Mouse (Mus musculus): ENCODE results near the gene Myh11. TPM values are rescaled to one million over a fixed set of nuclear protein-coding genes. Genes with fewer than 3 reads are reported as not detected.

The Myh11 gene
- total and polyA plus RNA-seq, 3 experiments = 0.01 TPM; not detected in 2

DNA sequence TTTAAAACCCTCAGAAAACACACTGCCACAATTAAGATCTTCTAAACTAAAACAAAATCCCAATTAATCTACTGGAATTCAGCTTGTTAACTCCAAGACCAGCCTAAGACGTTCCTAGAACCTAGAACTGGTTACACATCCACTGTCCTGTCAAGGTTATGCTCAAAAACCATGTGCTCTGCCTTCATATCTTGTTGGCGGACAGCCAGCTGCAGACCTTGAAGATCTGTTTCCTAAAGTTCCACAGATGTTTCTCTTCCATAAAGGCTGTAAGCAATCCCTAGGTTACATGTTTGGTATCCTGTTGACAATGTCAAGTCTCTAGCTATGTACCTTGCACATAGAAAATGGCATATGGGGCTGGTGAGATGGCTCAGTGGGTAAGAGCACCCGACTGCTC, 13.6 kb upstream of the Myh11 start:
- TF ChIP-seq MYC (IDR thresholded peaks at IDR 0.05; ENCODE audit: low read depth, low read length) (0 out of 2 replicates have a peak, but pooled peaks have one; percentile 39), UBTF (IDR thresholded peaks at IDR 0.05; ENCODE audit: borderline replicate concordance, insufficient read depth, low read depth, low read length) (no peak), MXI1 (IDR thresholded peaks at IDR 0.05; ENCODE audit: low read depth, low read length) (peak; percentile 31; the same call in 1 of the 2 replicates)
- peaks cover 1% of the 10 kb centered on the region; the same call in 1 of the 2 replicates for H3K79me2 ChIP-seq (ENCODE audit: control insufficient read depth, insufficient read depth, low read length, poor library complexity)
- peaks cover 13 to 32% of the 10 kb centered on the region in 2 experiments for H3K4me1 ChIP-seq (ENCODE audit: control insufficient read depth in 1 of 2, insufficient read depth in 2 of 2, low read length in 2 of 2)
- no peak overlapping the region for H3K4me3 ChIP-seq (ENCODE audit: control insufficient read depth in 1 of 2, insufficient read depth in 1 of 2, low read depth in 2 of 2, low read length in 2 of 2)
- H3K9ac ChIP-seq (ENCODE audit: control insufficient read depth, low read depth, low read length, poor library complexity, severe bottlenecking) = no peak overlapping the region
- no peak overlapping the region for H3K27ac ChIP-seq (ENCODE audit: control insufficient read depth, low read depth, low read length)
- H3K9me3 ChIP-seq (replicated peaks; ENCODE audit: insufficient read depth, low read length) = no peaks in the 10 kb centered on the region
- no peaks in the 10 kb centered on the region for H3K27me3 ChIP-seq (ENCODE audit: control insufficient read depth in 1 of 2, insufficient read depth in 2 of 2, low read length in 2 of 2)
- peak; percentile 35 for DNase-seq (ENCODE audit: low read depth, low spot score)
- peaks cover 4 to 38% of the 10 kb centered on the region in 2 experiments for H3K36me3 ChIP-seq (ENCODE audit: control insufficient read depth in 1 of 2, insufficient read depth in 2 of 2, low read length in 2 of 2)

DNA sequence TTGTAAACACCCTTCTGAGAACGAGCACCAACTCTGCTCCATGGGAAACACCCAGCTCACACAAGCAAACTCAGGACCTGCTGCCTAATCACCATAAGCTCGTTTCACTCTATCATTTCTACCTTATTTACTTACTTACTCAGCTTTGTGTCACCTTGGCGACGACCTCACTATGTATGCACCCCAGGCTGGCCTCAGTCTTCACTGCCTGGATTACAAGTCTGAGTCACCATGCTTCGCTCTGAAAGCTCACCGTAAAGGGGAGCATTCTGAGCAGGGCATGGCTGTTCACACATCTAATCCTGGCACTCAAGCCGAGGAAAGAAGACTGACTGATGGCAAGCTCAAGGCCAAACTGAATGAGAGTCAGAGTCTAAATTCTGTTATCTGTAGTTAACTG, 12.5 kb upstream of the Myh11 start:
- Histone ChIP-seq H3K4me1 (ENCODE audit: control insufficient read depth in 1 of 2, insufficient read depth in 2 of 2, low read length in 2 of 2) (peaks cover 10 to 25% of the 10 kb centered on the region in 2 experiments), H3K27me3 (ENCODE audit: control insufficient read depth in 1 of 2, insufficient read depth in 2 of 2, low read length in 2 of 2) (no peaks in the 10 kb centered on the region), H3K4me3 (ENCODE audit: control insufficient read depth in 1 of 2, insufficient read depth in 1 of 2, low read depth in 2 of 2, low read length in 2 of 2) (no peak overlapping the region), H3K9ac (ENCODE audit: control insufficient read depth, low read depth, low read length, poor library complexity, severe bottlenecking) (no peak overlapping the region), H3K36me3 (ENCODE audit: control insufficient read depth in 1 of 2, insufficient read depth in 2 of 2, low read length in 2 of 2) (peaks cover 6 to 28% of the 10 kb centered on the region in 2 experiments), H3K79me2 (ENCODE audit: control insufficient read depth, insufficient read depth, low read length, poor library complexity) (peaks cover 1% of the 10 kb centered on the region; the same call in 1 of the 2 replicates), H3K27ac (ENCODE audit: control insufficient read depth, low read depth, low read length) (no peak overlapping the region), H3K9me3 (replicated peaks; ENCODE audit: insufficient read depth, low read length) (no peaks in the 10 kb centered on the region)
- TF ChIP-seq KAT2A (conservative IDR thresholded peaks at IDR 0.05; ENCODE audit: low read depth, low read length) = no peak
- TF ChIP-seq USF2 (IDR thresholded peaks at IDR 0.05; ENCODE audit: borderline replicate concordance in 1 of 2, insufficient read depth in 1 of 2, low read depth in 1 of 2, low read length in 2 of 2) = no peak
- TF ChIP-seq TCF12 (IDR thresholded peaks at IDR 0.05; ENCODE audit: low read depth, low read length) = no peak
- no peak for TF ChIP-seq MXI1 (IDR thresholded peaks at IDR 0.05; ENCODE audit: low read depth, low read length)
- TF ChIP-seq MYC (IDR thresholded peaks at IDR 0.05; ENCODE audit: low read depth, low read length) = no peak
- DNase-seq (ENCODE audit: low read depth, low spot score) = no peak

DNA sequence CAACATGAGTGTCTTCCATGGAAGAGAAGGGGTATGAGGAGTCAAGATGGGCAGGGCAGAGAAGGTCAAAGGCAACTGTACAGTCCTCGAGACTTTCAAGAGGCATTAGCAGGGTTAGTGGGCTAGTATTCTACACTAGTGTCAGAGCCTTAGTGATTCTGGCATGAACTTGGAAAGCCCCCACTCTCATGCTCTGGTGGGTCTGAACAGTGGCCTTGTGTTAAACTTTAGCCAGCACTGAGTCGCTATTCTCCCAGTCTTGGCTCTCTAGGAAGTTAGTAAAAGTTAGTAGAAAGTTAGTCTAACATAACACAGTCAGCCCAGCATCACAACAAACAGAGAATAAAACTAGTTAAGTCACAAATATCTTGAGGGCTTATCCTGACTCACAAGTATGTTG, 12.0 kb upstream of the Myh11 start:
- Histone ChIP-seq H3K4me3 (ENCODE audit: control insufficient read depth in 1 of 2, insufficient read depth in 1 of 2, low read depth in 2 of 2, low read length in 2 of 2) (no peak overlapping the region), H3K9ac (ENCODE audit: control insufficient read depth, low read depth, low read length, poor library complexity, severe bottlenecking) (no peak overlapping the region), H3K79me2 (ENCODE audit: control insufficient read depth, insufficient read depth, low read length, poor library complexity) (peaks cover 1% of the 10 kb centered on the region; the same call in 1 of the 2 replicates), H3K36me3 (ENCODE audit: control insufficient read depth in 1 of 2, insufficient read depth in 2 of 2, low read length in 2 of 2) (peaks cover 8 to 23% of the 10 kb centered on the region in 2 experiments), H3K9me3 (replicated peaks; ENCODE audit: insufficient read depth, low read length) (no peaks in the 10 kb centered on the region), H3K27me3 (ENCODE audit: control insufficient read depth in 1 of 2, insufficient read depth in 2 of 2, low read length in 2 of 2) (no peaks in the 10 kb centered on the region), H3K27ac (ENCODE audit: control insufficient read depth, low read depth, low read length) (no peak overlapping the region), H3K4me1 (ENCODE audit: control insufficient read depth in 1 of 2, insufficient read depth in 2 of 2, low read length in 2 of 2) (peaks cover 8 to 19% of the 10 kb centered on the region in 2 experiments)
- DNase-seq (ENCODE audit: low read depth, low spot score) = no peak
- no peak for TF ChIP-seq MEF2A (IDR thresholded peaks at IDR 0.05; ENCODE audit: extremely low read depth, insufficient replicate concordance, low read depth, low read length, poor library complexity, severe bottlenecking)
- no peak for TF ChIP-seq MAX (IDR thresholded peaks at IDR 0.05; ENCODE audit: low read length)
- TF ChIP-seq POLR2AphosphoS2 (IDR thresholded peaks at IDR 0.05; ENCODE audit: low read length) = no peak
- TF ChIP-seq NRF1 (IDR thresholded peaks at IDR 0.05; ENCODE audit: insufficient read depth, low read depth, low read length, poor library complexity, severe bottlenecking) = no peak
- TF ChIP-seq MAFK (IDR thresholded peaks at IDR 0.05; ENCODE audit: borderline replicate concordance, low read depth, low read length) = no peak
- no peak for TF ChIP-seq MAZ (IDR thresholded peaks at IDR 0.05; ENCODE audit: low read depth, low read length)
- TF ChIP-seq ZC3H11A (IDR thresholded peaks at IDR 0.05; ENCODE audit: low read depth, low read length) = no peak
- no peak for TF ChIP-seq SIN3A (IDR thresholded peaks at IDR 0.05; ENCODE audit: low read length)
- no peak for TF ChIP-seq CHD1 (IDR thresholded peaks at IDR 0.05; ENCODE audit: low read depth, low read length)
- no peak for TF ChIP-seq RCOR1 (IDR thresholded peaks at IDR 0.05; ENCODE audit: low read depth, low read length)
- TF ChIP-seq POLR2AphosphoS5 (IDR thresholded peaks at IDR 0.05; ENCODE audit: borderline replicate concordance, low read depth, low read length) = no peak
- no peak for TF ChIP-seq MYC (IDR thresholded peaks at IDR 0.05; ENCODE audit: low read depth, low read length)
- TF ChIP-seq E2F4 (IDR thresholded peaks at IDR 0.05; ENCODE audit: borderline replicate concordance, low read depth, low read length) = no peak
- TF ChIP-seq USF2 (IDR thresholded peaks at IDR 0.05; ENCODE audit: borderline replicate concordance in 1 of 2, insufficient read depth in 1 of 2, low read depth in 1 of 2, low read length in 2 of 2) = no peak
- TF ChIP-seq UBTF (IDR thresholded peaks at IDR 0.05; ENCODE audit: borderline replicate concordance, insufficient read depth, low read depth, low read length) = no peak
- no peak for TF ChIP-seq ETS1 (IDR thresholded peaks at IDR 0.05; ENCODE audit: low read depth, low read length)
- TF ChIP-seq ZKSCAN1 (IDR thresholded peaks at IDR 0.05; ENCODE audit: low read depth, low read length) = no peak
- TF ChIP-seq MXI1 (IDR thresholded peaks at IDR 0.05; ENCODE audit: low read depth, low read length) = no peak
